Mouse (Mus musculus) midbrain, embryonic 16.5 days (tissue): ENCODE results near the gene Adgrb2. TPM values are rescaled to one million over a fixed set of nuclear protein-coding genes. Genes with fewer than 3 reads are reported as not detected.

Experiments
- ATAC-seq: fragments of 200-750 bp; cut with Nextera tagmentation; 2 replicates; pipeline ENCODE4 v1.8.0; 2017; ENCODE audit warnings: moderate TSS enrichment
- H3K27ac ChIP-seq: fragments of 300-500 bp; sonication (generic); 2 replicates; pipeline ENCODE4 v1.5.1; 2014; ENCODE audit warnings: mild to moderate bottlenecking, low read length, mixed read lengths
- H3K27me3 ChIP-seq: fragments of 300-500 bp; sonication (generic); 2 replicates; pipeline ENCODE4 v1.6.1; 2014; ENCODE audit warnings: low read depth, low read length, mixed read lengths; ENCODE audit not compliant: control insufficient read depth, insufficient read depth
- H3K36me3 ChIP-seq: fragments of 300-500 bp; sonication (generic); 2 replicates; pipeline ENCODE4 v1.6.1; 2014; ENCODE audit warnings: mild to moderate bottlenecking, low read length, moderate library complexity, mixed read lengths; ENCODE audit not compliant: control insufficient read depth, insufficient read depth
- H3K4me1 ChIP-seq: fragments of 300-500 bp; sonication (generic); 2 replicates; pipeline ENCODE4 v1.6.1; 2014; ENCODE audit warnings: mild to moderate bottlenecking, low read length, mixed read lengths; ENCODE audit not compliant: control insufficient read depth, insufficient read depth
- H3K4me2 ChIP-seq: fragments of 300-500 bp; sonication (generic); 2 replicates; pipeline ENCODE4 v1.6.1; 2014; ENCODE audit warnings: mild to moderate bottlenecking, low read length, mixed read lengths
- H3K4me3 ChIP-seq: fragments of 300-500 bp; sonication (generic); 2 replicates; pipeline ENCODE4 v1.5.1; 2014; ENCODE audit warnings: low read depth, mild to moderate bottlenecking, low read length, moderate library complexity, mixed read lengths
- H3K9ac ChIP-seq: fragments of 300-500 bp; sonication (generic); 2 replicates; pipeline ENCODE4 v1.6.1; 2014; ENCODE audit warnings: low read depth, low read length, mixed read lengths
- H3K9me3 ChIP-seq: fragments of 300-500 bp; sonication (generic); replicated peaks from 2 replicates; pipeline ENCODE4 v1.6.1; 2014; ENCODE audit warnings: mild to moderate bottlenecking, low read length, mixed read lengths; ENCODE audit not compliant: control insufficient read depth, poor library complexity, severe bottlenecking
- WGBS: fragments of 180-500 bp; shearing (Covaris S2); extraction: QIAGEN DNeasy Blood & Tissue Kit; methylation state at CpG from one replicate; pipeline ENCODE4 v1.1.7; 2014; 5-methylcytosine and 5-hydroxymethylcytosine counted together
- polyA plus RNA-seq: library from polyadenylated mRNA; unstranded; fragments of >200 nt; fragmentation: Nextera tagmentation; extraction: Ambion mirVana; gene quantifications from 2 replicates; pipeline ENCODE4 v1.2.1, GENCODE M21; 2015

The Adgrb2 gene
- polyA plus RNA-seq, 1 experiment from 2014 or later = 15.8 TPM

DNA sequence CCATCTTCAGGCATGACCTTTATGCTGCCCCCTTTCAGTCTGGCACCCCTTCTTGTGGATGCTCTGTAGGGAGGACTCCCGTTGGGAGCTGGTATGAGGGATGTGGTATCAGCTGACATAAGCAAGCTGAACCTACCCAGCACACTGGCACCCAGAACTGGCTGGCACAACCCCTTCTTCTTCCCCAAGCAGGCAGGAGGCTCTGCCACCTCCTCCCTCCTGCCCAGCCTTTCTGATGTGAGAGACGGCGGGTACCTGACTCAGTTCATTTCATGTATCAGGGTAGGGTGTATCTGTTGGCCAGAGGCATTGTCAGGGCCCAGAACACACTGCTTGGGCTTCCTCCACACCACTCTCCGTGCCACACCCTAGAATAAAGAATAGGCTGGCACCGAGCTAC is 10.1 kb downstream of the Adgrb2 start:
- 88% methylated on average over 5 of the region's 5 CpGs for WGBS
- Histone ChIP-seq H3K4me2 (no peak overlapping the region), H3K4me3 (no peak overlapping the region), H3K4me1 (peaks cover 13% of the 10 kb centered on the region), H3K27me3 (no peaks in the 10 kb centered on the region), H3K9ac (no peak overlapping the region), H3K9me3 (no peaks in the 10 kb centered on the region), H3K27ac (no peak overlapping the region), H3K36me3 (peaks cover 8% of the 10 kb centered on the region; the same call in 1 of the 2 replicates)
- no peak for ATAC-seq

DNA sequence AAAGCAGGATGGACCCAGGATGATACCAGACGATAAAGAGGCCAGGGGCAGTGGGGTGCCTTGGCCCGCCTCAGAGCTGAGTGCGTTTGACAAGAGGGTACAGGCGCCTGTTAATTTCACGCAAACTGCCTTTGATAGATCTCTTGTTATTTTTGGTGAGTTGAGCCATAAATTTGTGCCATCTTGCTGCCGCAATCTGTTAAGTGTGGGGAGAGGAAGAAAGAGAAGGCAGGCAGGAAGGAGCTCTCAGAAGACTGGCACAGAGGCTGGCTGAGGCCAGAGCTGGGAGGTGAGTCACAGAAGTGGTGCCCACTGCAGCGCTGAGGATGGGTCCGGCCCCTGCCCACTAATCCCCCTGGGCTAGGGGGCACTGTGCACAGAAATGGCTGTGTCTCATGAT is 10.6 kb downstream of the Adgrb2 start:
- Histone ChIP-seq H3K4me3 (no peak overlapping the region), H3K27ac (no peak overlapping the region), H3K27me3 (no peaks in the 10 kb centered on the region), H3K36me3 (peaks cover 8% of the 10 kb centered on the region; the same call in 1 of the 2 replicates), H3K9me3 (no peaks in the 10 kb centered on the region), H3K4me2 (no peak overlapping the region), H3K9ac (no peak overlapping the region), H3K4me1 (peaks cover 8% of the 10 kb centered on the region)
- no peak for ATAC-seq
- WGBS = 84% methylated on average over 8 of the region's 8 CpGs

DNA sequence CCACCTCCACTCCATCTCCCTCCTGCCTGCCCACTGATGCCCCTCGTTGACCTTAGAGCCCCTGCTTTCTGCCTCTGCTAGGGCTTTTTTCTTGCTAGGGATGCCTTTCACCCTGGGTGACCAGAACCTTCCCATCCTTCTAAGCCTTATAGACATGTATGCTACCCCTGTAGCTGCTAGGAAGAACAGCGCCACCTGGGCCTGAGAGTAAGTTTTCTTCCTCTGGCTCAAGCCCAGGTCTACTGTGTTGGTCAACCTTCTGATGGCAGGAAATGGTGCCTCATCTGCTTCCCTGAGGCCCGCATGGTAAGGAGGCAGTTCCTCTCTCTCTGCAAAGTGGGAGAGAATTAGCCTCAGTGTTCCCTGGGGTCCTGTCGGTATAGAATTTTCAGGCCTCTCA is 11.3 kb downstream of the Adgrb2 start:
- Histone ChIP-seq H3K4me2 (no peak overlapping the region), H3K4me3 (no peak overlapping the region), H3K27ac (no peak overlapping the region), H3K9me3 (no peaks in the 10 kb centered on the region), H3K27me3 (no peaks in the 10 kb centered on the region), H3K36me3 (peaks cover 8% of the 10 kb centered on the region; the same call in 1 of the 2 replicates), H3K4me1 (peaks cover 8% of the 10 kb centered on the region), H3K9ac (no peak overlapping the region)
- ATAC-seq = no peak
- WGBS = 76% methylated on average over 4 of the region's 4 CpGs

DNA sequence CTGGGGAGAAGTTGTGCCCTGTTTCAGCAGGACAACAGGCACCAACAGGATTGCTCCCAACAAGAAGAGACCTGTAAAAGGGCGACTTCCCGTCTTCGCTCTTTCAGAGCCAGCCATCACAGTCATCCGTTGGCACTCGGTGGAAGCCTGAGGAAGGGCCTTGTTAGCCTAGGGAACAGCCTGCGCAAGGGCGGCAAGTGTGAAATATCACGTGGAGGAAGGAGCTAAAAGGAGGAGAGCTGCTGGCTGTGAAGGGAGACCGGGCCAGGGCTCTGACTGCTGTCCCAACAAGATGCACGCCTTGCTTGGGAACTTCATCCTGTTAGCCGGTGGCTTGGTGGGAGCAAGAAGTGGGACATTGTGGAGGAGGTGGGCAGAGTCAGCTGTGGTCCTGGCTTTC is 13.5 kb downstream of the Adgrb2 start:
- Histone ChIP-seq H3K9me3 (no peaks in the 10 kb centered on the region), H3K4me2 (no peak overlapping the region), H3K27ac (no peak overlapping the region), H3K4me1 (peaks cover 10% of the 10 kb centered on the region), H3K4me3 (no peak overlapping the region), H3K9ac (no peak overlapping the region), H3K27me3 (no peaks in the 10 kb centered on the region), H3K36me3 (no peaks in the 10 kb centered on the region)
- WGBS = 74% methylated on average over 11 of the region's 11 CpGs
- no peak for ATAC-seq

DNA sequence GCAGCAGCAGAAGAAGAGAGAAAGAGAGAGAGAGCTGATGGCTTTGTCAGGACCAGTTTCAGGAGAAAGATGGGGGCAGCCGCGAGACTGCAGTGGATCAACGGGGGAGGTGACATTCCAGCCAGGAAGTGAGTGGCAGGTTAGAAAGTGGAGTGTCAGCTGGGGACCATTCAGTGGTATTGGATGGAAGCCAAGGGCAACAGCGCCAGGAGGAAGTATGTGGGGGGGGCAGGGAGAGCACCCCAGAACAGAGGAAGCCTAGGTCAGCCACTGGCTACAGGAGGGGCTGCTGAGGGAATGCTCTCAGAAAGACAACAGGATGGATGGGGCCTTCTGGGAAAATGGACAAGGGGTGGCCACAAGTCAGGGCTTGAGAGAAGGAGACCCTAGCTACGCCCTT is 17.0 kb downstream of the Adgrb2 start:
- Histone ChIP-seq H3K9me3 (no peaks in the 10 kb centered on the region), H3K27me3 (no peaks in the 10 kb centered on the region), H3K4me2 (no peak overlapping the region), H3K4me1 (peaks cover 5% of the 10 kb centered on the region; the same call in 1 of the 2 replicates), H3K27ac (0 out of 2 replicates have a peak overlapping the region, but pooled peaks have one; percentile 2), H3K4me3 (no peak overlapping the region), H3K9ac (no peak overlapping the region), H3K36me3 (peaks cover 7% of the 10 kb centered on the region; the same call in 1 of the 2 replicates)
- no peak for ATAC-seq
- WGBS = 42% methylated on average over 5 of the region's 5 CpGs

DNA sequence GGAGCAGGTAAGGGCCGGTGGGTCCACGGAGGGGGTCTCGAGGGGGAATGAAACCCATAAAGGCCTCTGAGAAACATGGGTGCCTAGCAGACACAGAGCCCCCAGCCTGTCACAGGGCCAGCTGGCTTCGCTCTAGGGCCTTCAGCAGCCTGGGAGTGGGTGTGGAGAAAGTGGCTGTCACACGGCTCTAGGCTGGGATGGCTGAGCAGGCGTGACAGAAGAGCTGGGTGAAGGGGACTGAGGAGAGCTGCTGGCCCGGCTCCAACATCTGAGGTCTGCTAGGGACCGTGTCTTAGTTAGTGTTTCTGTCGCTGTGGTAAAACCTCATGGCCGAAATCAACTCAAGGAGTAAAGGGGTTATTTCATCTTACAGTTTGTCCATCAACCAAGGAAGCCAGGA is 17.5 kb downstream of the Adgrb2 start:
- ATAC-seq = no peak; the same call in 1 of the 2 replicates

DNA sequence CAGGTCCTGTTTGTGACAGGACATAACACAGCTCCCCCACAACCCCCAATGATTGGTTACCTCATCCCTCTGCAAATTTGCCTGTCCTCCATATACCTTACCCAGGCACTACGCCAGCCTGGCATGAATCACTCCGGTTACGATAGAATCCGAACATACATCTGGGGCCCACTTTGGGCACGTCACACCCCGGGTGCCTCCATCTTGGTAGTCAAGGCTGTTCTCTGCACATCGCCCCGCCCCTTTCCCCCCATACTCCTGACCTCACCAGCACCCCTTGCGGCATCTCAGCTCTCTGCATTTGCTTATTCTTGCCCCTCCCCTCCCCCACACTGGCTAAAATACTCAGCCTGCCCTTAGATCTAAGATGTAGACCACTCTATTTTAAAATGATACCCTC is 20.9 kb downstream of the Adgrb2 start:
- no peaks in the 10 kb centered on the region for H3K9me3 ChIP-seq
- WGBS = 64% methylated on average over 8 of the region's 9 CpGs
- no peak overlapping the region for H3K4me2 ChIP-seq
- no peak for ATAC-seq
- peaks cover 20% of the 10 kb centered on the region for H3K36me3 ChIP-seq
- H3K27ac ChIP-seq = no peak overlapping the region
- H3K27me3 ChIP-seq = no peaks in the 10 kb centered on the region
- H3K9ac ChIP-seq = no peak overlapping the region
- H3K4me1 ChIP-seq = peaks cover 7% of the 10 kb centered on the region; the same call in 1 of the 2 replicates
- H3K4me3 ChIP-seq = no peak overlapping the region

More for the DNA sequence above, 17.5 kb downstream of the Adgrb2 start:
- peaks cover 7% of the 10 kb centered on the region; the same call in 1 of the 2 replicates for H3K36me3 ChIP-seq
- no peak overlapping the region for H3K9ac ChIP-seq
- H3K27ac ChIP-seq = 0 out of 2 replicates have a peak overlapping the region, but pooled peaks have one; percentile 2
- no peaks in the 10 kb centered on the region for H3K9me3 ChIP-seq
- no peak overlapping the region for H3K4me3 ChIP-seq
- WGBS = 71% methylated on average over 10 of the region's 10 CpGs
- peaks cover 7% of the 10 kb centered on the region; the same call in 1 of the 2 replicates for H3K4me1 ChIP-seq
- H3K27me3 ChIP-seq = no peaks in the 10 kb centered on the region
- no peak overlapping the region for H3K4me2 ChIP-seq

DNA sequence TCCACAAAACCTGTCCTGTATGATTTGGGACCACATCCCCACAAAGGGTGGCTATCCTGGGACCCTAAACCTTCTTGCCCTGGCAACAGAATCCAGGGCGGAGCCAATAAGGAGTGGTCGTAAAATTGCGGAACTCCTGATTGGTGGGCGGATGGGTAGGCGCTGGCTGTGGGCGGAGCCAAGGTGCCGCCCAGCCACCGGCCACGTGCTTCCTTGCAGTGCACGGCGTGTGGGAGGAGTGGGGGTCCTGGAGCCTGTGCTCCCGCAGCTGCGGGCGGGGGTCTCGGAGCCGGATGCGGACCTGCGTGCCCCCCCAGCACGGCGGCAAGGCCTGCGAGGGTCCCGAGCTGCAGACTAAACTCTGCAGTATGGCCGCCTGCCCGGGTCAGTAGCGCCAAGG is 21.9 kb downstream of the Adgrb2 start:
- H3K4me3 ChIP-seq = no peak overlapping the region
- 17% methylated on average over 23 of the region's 25 CpGs for WGBS

DNA sequence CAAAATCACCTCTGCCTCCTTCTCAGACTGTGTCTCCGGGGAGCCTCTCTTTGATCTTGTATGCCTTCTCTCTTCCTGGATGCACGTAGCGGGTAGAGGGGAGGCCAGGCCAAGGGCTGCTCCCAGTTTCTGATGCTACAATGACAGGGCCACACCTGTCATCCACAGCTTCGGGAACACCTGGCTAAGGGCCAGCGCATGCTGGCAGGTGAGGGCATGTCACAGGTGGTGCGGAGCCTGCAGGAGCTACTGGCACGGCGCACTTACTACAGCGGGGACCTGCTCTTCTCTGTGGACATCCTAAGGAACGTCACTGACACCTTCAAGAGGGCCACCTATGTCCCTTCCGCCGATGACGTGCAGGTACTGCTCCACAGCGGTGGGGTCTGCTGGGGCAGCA is 24.4 kb downstream of the Adgrb2 start:
- H3K4me1 ChIP-seq = peaks cover 4% of the 10 kb centered on the region; the same call in 1 of the 2 replicates
- ATAC-seq = no peak
- H3K27ac ChIP-seq = no peak overlapping the region
- no peaks in the 10 kb centered on the region for H3K27me3 ChIP-seq
- no peak overlapping the region for H3K4me2 ChIP-seq
- no peaks in the 10 kb centered on the region for H3K9me3 ChIP-seq
- peaks cover 29% of the 10 kb centered on the region for H3K36me3 ChIP-seq
- WGBS = 81% methylated on average over 14 of the region's 14 CpGs
- no peak overlapping the region for H3K4me3 ChIP-seq
- no peak overlapping the region for H3K9ac ChIP-seq

More for the DNA sequence above, 21.9 kb downstream of the Adgrb2 start:
- Histone ChIP-seq H3K9ac (0 out of 2 replicates have a peak overlapping the region, but pooled peaks have one; percentile 16), H3K27me3 (no peaks in the 10 kb centered on the region), H3K36me3 (peaks cover 22% of the 10 kb centered on the region), H3K27ac (no peak overlapping the region), H3K9me3 (no peaks in the 10 kb centered on the region), H3K4me2 (peak overlapping the region; percentile 31), H3K4me1 (peaks cover 7% of the 10 kb centered on the region; the same call in 1 of the 2 replicates)
- ATAC-seq = no peak
